Mouse (Mus musculus) liver (tissue): ENCODE data around the gene Psmd8.
"Not testable (repeated sequence)": the region's sequence is repeated elsewhere in the genome, so short reads cannot be mapped to it uniquely, and the experiment has no call there.

ENCODE experiments used
- DNase-seq: peaks from one replicate; pipeline ENCODE4 v3.0.0-alpha.2; 2020; ENCODE audit warnings: mixed read lengths

Psmd8 gene

GRCm38 (mm10) chr7:29180077-29180853 lies at the start of gene Psmd8:
TSS of gene Psmd8 (minus strand) at chr7:29180701.
- DNase-seq, result peak; percentile 97

- DNase-seq, result no peak
These were observed 47.7 kb upstream of the Psmd8 start for GRCm38 (mm10) chr7:29228202-29228601.

- DNase-seq, result no peak
These were observed 45.0 kb upstream of the Psmd8 start for GRCm38 (mm10) chr7:29225520-29225919.

GRCm38 (mm10) chr7:29224756-29225394 lies 44.4 kb upstream of the Psmd8 start:
- no peak for DNase-seq

GRCm38 (mm10) chr7:29214846-29215245 lies 34.3 kb upstream of the Psmd8 start:
- DNase-seq, result no peak

- no peak for DNase-seq
These were observed 33.7 kb upstream of the Psmd8 start for GRCm38 (mm10) chr7:29214236-29214635.

- DNase-seq, result peak; percentile 29
These were observed 33.2 kb upstream of the Psmd8 start, which contains the start of gene Catsperg1 for GRCm38 (mm10) chr7:29213675-29214082. TSS of gene Catsperg1 (minus strand) at chr7:29214035.

- DNase-seq, result not testable (repeated sequence)
These were observed 32.5 kb upstream of the Psmd8 start for GRCm38 (mm10) chr7:29212775-29213560.

GRCm38 (mm10) chr7:29212199-29212765 lies 31.8 kb upstream of the Psmd8 start:
- peak; percentile 60 for DNase-seq

- peak; percentile 80 for DNase-seq
These were observed 31.1 kb upstream of the Psmd8 start for GRCm38 (mm10) chr7:29211415-29212198.

GRCm38 (mm10) chr7:29211013-29211412 lies 30.5 kb upstream of the Psmd8 start:
- DNase-seq, result peak; percentile 71

- no peak for DNase-seq
These were observed 22.1 kb upstream of the Psmd8 start for GRCm38 (mm10) chr7:29202577-29202976.

GRCm38 (mm10) chr7:29194230-29194629 lies 13.7 kb upstream of the Psmd8 start:
- DNase-seq, result not testable (repeated sequence)

GRCm38 (mm10) chr7:29181323-29181722 lies 822 bp upstream of the Psmd8 start:
- not testable (repeated sequence) for DNase-seq

- DNase-seq, result no peak
These were observed 344 bp upstream of the Psmd8 start for GRCm38 (mm10) chr7:29180854-29181236.

GRCm38 (mm10) chr7:29179323-29179722 lies 1.2 kb downstream of the Psmd8 start:
- DNase-seq, result peak; percentile 30

- DNase-seq, result peak; percentile 10
These were observed 2.4 kb downstream of the Psmd8 start for GRCm38 (mm10) chr7:29178106-29178505.

GRCm38 (mm10) chr7:29172390-29173016 lies 8.0 kb downstream of the Psmd8 start:
- no peak for DNase-seq

- no peak for DNase-seq
These were observed 8.9 kb downstream of the Psmd8 start for GRCm38 (mm10) chr7:29171562-29172097.

- no peak for DNase-seq
These were observed 9.5 kb downstream of the Psmd8 start for GRCm38 (mm10) chr7:29170755-29171561.
